Mouse (Mus musculus): ENCODE results near the gene Zfp128.

DNA sequence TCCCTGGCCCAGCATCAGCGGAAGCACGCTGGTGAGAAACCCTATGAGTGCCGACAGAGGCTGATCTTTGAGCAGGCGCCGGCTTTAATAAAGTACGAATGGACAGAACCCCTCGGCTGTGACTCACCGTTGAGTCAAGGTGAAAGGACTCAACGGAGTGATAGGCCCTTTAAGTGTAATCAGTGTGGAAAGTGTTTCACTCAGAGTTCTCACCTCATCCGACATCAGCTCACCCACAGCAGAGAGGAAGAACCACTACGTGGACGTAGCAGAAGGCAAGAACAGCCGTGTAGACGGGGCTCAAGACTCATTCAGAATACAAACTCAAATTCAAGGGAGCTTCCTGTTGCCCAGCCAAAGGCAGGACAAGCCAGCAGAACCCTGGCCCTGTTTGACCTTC lies 10.0 kb downstream of the Zfp128 start:
- TF ChIP-seq CTCF (IDR thresholded peaks at IDR 0.05; ENCODE audit: borderline replicate concordance, insufficient read depth, low read length) (no peak), POLR2A (IDR thresholded peaks at IDR 0.05; ENCODE audit: low read depth, low read length) (no peak)

Measured in embryonic fibroblast, embryonic 13.5 days (primary cell).